Mouse (Mus musculus): ENCODE results near the gene Serpina12. TPM values are rescaled to one million over a fixed set of nuclear protein-coding genes. Genes with fewer than 3 reads are reported as not detected.

Serpina12 gene
- polyA plus RNA-seq (2017; shearing (Covaris generic)): not detected

GRCm38 (mm10) chr12:104044343-104044742 lies at the start of gene Serpina12:
Gene Serpina12 (minus strand): TSS chr12:104044443.
- no peak for ATAC-seq

- ATAC-seq: no peak
Observed at GRCm38 (mm10) chr12:104091303-104091702, 47.1 kb upstream of the Serpina12 start.

GRCm38 (mm10) chr12:104090119-104090518 lies 45.9 kb upstream of the Serpina12 start:
- no peak for ATAC-seq

- no peak for ATAC-seq
Observed at GRCm38 (mm10) chr12:104072286-104072685, 28.0 kb upstream of the Serpina12 start.

- ATAC-seq: no peak
Observed at GRCm38 (mm10) chr12:104071708-104072107, 27.5 kb upstream of the Serpina12 start.

- ATAC-seq: peak; percentile 29
Observed at GRCm38 (mm10) chr12:104069620-104070019, 25.4 kb upstream of the Serpina12 start.

GRCm38 (mm10) chr12:104067549-104067948 lies 23.3 kb upstream of the Serpina12 start:
- ATAC-seq: peak; percentile 78

- ATAC-seq: peak; percentile 20
Observed at GRCm38 (mm10) chr12:104066241-104066640, 22.0 kb upstream of the Serpina12 start.

GRCm38 (mm10) chr12:104064996-104065395 lies 20.8 kb upstream of the Serpina12 start:
- no peak for ATAC-seq

- no peak for ATAC-seq
Observed at GRCm38 (mm10) chr12:104064532-104064931, 20.3 kb upstream of the Serpina12 start.

- ATAC-seq: peak; percentile 81
Observed at GRCm38 (mm10) chr12:104061862-104062261, 17.6 kb upstream of the Serpina12 start.

- no peak for ATAC-seq
Observed at GRCm38 (mm10) chr12:104060126-104060525, 15.9 kb upstream of the Serpina12 start.

- no peak for ATAC-seq
Observed at GRCm38 (mm10) chr12:104057531-104057930, 13.3 kb upstream of the Serpina12 start.

GRCm38 (mm10) chr12:104057050-104057449 lies 12.8 kb upstream of the Serpina12 start:
- ATAC-seq: peak; percentile 74

- ATAC-seq: no peak
Observed at GRCm38 (mm10) chr12:104055755-104056154, 11.5 kb upstream of the Serpina12 start.

GRCm38 (mm10) chr12:104053995-104054394 lies 9.8 kb upstream of the Serpina12 start:
- no peak for ATAC-seq

- no peak for ATAC-seq
Observed at GRCm38 (mm10) chr12:104045713-104046112, 1.5 kb upstream of the Serpina12 start.

- ATAC-seq: no peak
Observed at GRCm38 (mm10) chr12:104042753-104043152, 1.5 kb downstream of the Serpina12 start.

- ATAC-seq: no peak
Observed at GRCm38 (mm10) chr12:104041401-104041800, 2.8 kb downstream of the Serpina12 start.

GRCm38 (mm10) chr12:104038181-104038580 lies 6.1 kb downstream of the Serpina12 start:
- ATAC-seq: no peak

GRCm38 (mm10) chr12:104033752-104034151 lies 10.5 kb downstream of the Serpina12 start:
- no peak for ATAC-seq

GRCm38 (mm10) chr12:104029986-104030385 lies 14.3 kb downstream of the Serpina12 start:
- ATAC-seq: no peak

- ATAC-seq: peak; percentile 79
Observed at GRCm38 (mm10) chr12:104015280-104015679, 29.0 kb downstream of the Serpina12 start.

GRCm38 (mm10) chr12:104013620-104014019 lies 30.6 kb downstream of the Serpina12 start, which contains the start of gene Serpina9:
Gene Serpina9 (minus strand): TSS chr12:104013755.
- ATAC-seq: no peak

- ATAC-seq: no peak
Observed at GRCm38 (mm10) chr12:104004689-104005088, 39.6 kb downstream of the Serpina12 start.

Measured in activated CD4-positive, CD25-positive, alpha-beta regulatory T cell, adult 4 months (primary cell).